Mouse (Mus musculus): Measurements from ENCODE around the gene Tesk1.

The Tesk1 gene

GRCm38 (mm10) chr4:43454041-43454836 lies 12.5 kb downstream of the Tesk1 start, which contains the start of gene Cd72:
TSS of gene Cd72 (minus strand) at chr4:43454628.
- peak; percentile 54 for DNase-seq (ENCODE audit: low read depth)

GRCm38 (mm10) chr4:43456470-43456869 lies 14.7 kb downstream of the Tesk1 start:
- DNase-seq (ENCODE audit: low read depth), result peak; percentile 86

- peak; percentile 62 for DNase-seq (ENCODE audit: low read depth)
Observed at GRCm38 (mm10) chr4:43457124-43457523, 15.4 kb downstream of the Tesk1 start.

GRCm38 (mm10) chr4:43463102-43463501 lies 21.4 kb downstream of the Tesk1 start:
- no peak for DNase-seq (ENCODE audit: low read depth)

- no peak for DNase-seq (ENCODE audit: low read depth)
Observed at GRCm38 (mm10) chr4:43465935-43466334, 24.2 kb downstream of the Tesk1 start.

GRCm38 (mm10) chr4:43466872-43467271 lies 25.1 kb downstream of the Tesk1 start:
- DNase-seq (ENCODE audit: low read depth), result no peak

- DNase-seq (ENCODE audit: low read depth), result no peak
Observed at GRCm38 (mm10) chr4:43470301-43470700, 28.6 kb downstream of the Tesk1 start.

GRCm38 (mm10) chr4:43473636-43474035 lies 31.9 kb downstream of the Tesk1 start:
- peak; percentile 34 for DNase-seq (ENCODE audit: low read depth)

GRCm38 (mm10) chr4:43476604-43477003 lies 34.9 kb downstream of the Tesk1 start:
- DNase-seq (ENCODE audit: low read depth), result peak; percentile 63

GRCm38 (mm10) chr4:43477857-43478533 lies 36.3 kb downstream of the Tesk1 start:
- peak; percentile 96 for DNase-seq (ENCODE audit: low read depth)

GRCm38 (mm10) chr4:43478534-43478858 lies 36.8 kb downstream of the Tesk1 start:
- no peak for DNase-seq (ENCODE audit: low read depth)

GRCm38 (mm10) chr4:43478906-43479832 lies 37.4 kb downstream of the Tesk1 start:
- peak; percentile 93 for DNase-seq (ENCODE audit: low read depth)

GRCm38 (mm10) chr4:43480985-43481384 lies 39.2 kb downstream of the Tesk1 start:
- no peak for DNase-seq (ENCODE audit: low read depth)

- DNase-seq (ENCODE audit: low read depth), result peak; percentile 85
Observed at GRCm38 (mm10) chr4:43481894-43482456, 40.2 kb downstream of the Tesk1 start.

GRCm38 (mm10) chr4:43482591-43482990 lies 40.9 kb downstream of the Tesk1 start:
- no peak for DNase-seq (ENCODE audit: low read depth)

- peak; percentile 89 for DNase-seq (ENCODE audit: low read depth)
Observed at GRCm38 (mm10) chr4:43483535-43484091, 41.9 kb downstream of the Tesk1 start, which contains the start of gene Sit1. TSS of gene Sit1 (minus strand) at chr4:43483734.

- DNase-seq (ENCODE audit: low read depth), result peak; percentile 62
Observed at GRCm38 (mm10) chr4:43485666-43486065, 43.9 kb downstream of the Tesk1 start.

- DNase-seq (ENCODE audit: low read depth), result no peak
Observed at GRCm38 (mm10) chr4:43489611-43490010, 47.9 kb downstream of the Tesk1 start.

GRCm38 (mm10) chr4:43490801-43491200 lies 49.1 kb downstream of the Tesk1 start:
- no peak for DNase-seq (ENCODE audit: low read depth)

- DNase-seq (ENCODE audit: low read depth), result peak; percentile 68
Observed at GRCm38 (mm10) chr4:43492101-43492820, 50.5 kb downstream of the Tesk1 start.

GRCm38 (mm10) chr4:43492821-43493185 lies 51.1 kb downstream of the Tesk1 start, which contains the start of gene Ccdc107:
TSS of gene Ccdc107 (plus strand) at chr4:43492900.
- DNase-seq (ENCODE audit: low read depth), result peak; percentile 96
